Mouse (Mus musculus) left cerebral cortex, postnatal 36 days (tissue): ENCODE measurements at regions not wholly inside any gene's neighbourhood (a gene's known extent, or its start where the extent isn't known, plus 50 kb on each side); places are given as distances from the start of the nearest gene placed in this dataset.
A peak's percentile ranks its signal among the peaks of the same experiment; 100 is the strongest.

Experiments
- DNase-seq, 2 experiments: peaks; one replicate each; pipeline ENCODE4 v3.0.0; 2021 to 2022; ENCODE audit warnings: low spot score in 2 of 2, mixed read lengths in 1 of 2
- intact Hi-C: fragments of 180-260 bp; cut with DNase I; formaldehyde crosslinking; loops from one replicate; pipeline ENCODE4 v1.15.1; 2025

- intact Hi-C loops = no loop called here
- DNase-seq = no peak
Observed at GRCm38 (mm10) chr17:63003911-63004310, 122.8 kb upstream of the Efna5 start.

- intact Hi-C loops = no loop called here
- DNase-seq = no peak
Observed at GRCm38 (mm10) chr17:63002729-63003128, 121.6 kb upstream of the Efna5 start.

- no peak for DNase-seq
- intact Hi-C loops = no loop called here
Observed at GRCm38 (mm10) chr17:63001898-63002297, 120.8 kb upstream of the Efna5 start.

- intact Hi-C loops = no loop called here
- no peak for DNase-seq
Observed at GRCm38 (mm10) chr17:62997691-62998090, 116.6 kb upstream of the Efna5 start.

- peak; percentile 27 to 36 for DNase-seq
- intact Hi-C loops = no loop called here
Observed at GRCm38 (mm10) chr17:62995316-62995715, 114.2 kb upstream of the Efna5 start.

GRCm38 (mm10) chr17:62992977-62993376 is 111.9 kb upstream of the Efna5 start:
- intact Hi-C loops = no loop called here
- no peak for DNase-seq

- DNase-seq = no peak
- intact Hi-C loops = no loop called here
Observed at GRCm38 (mm10) chr17:62986304-62986703, 105.2 kb upstream of the Efna5 start.

- intact Hi-C loops = no loop called here
- no peak for DNase-seq
Observed at GRCm38 (mm10) chr17:62980337-62980736, 99.2 kb upstream of the Efna5 start.

GRCm38 (mm10) chr17:62977561-62977960 is 96.4 kb upstream of the Efna5 start:
- intact Hi-C loops = no loop called here
- DNase-seq = no peak

GRCm38 (mm10) chr17:62977136-62977535 is 96.0 kb upstream of the Efna5 start:
- intact Hi-C loops = no loop called here
- no peak for DNase-seq

GRCm38 (mm10) chr17:62974627-62975279 is 93.6 kb upstream of the Efna5 start:
- DNase-seq = no peak
- intact Hi-C loops = no loop called here

- intact Hi-C loops = no loop called here
- DNase-seq = no peak
Observed at GRCm38 (mm10) chr17:62969025-62969424, 87.9 kb upstream of the Efna5 start.

- intact Hi-C loops = no loop called here
- DNase-seq = no peak
Observed at GRCm38 (mm10) chr17:62963824-62964223, 82.7 kb upstream of the Efna5 start.

GRCm38 (mm10) chr17:62962292-62962618 is 81.1 kb upstream of the Efna5 start:
- DNase-seq = no peak
- intact Hi-C loops = no loop called here

GRCm38 (mm10) chr17:62961596-62962291 is 80.6 kb upstream of the Efna5 start:
- no peak for DNase-seq
- intact Hi-C loops = no loop called here

GRCm38 (mm10) chr17:62959146-62959545 is 78.0 kb upstream of the Efna5 start:
- no peak for DNase-seq
- intact Hi-C loops = no loop called here

GRCm38 (mm10) chr17:62947537-62948193 is 66.5 kb upstream of the Efna5 start:
- DNase-seq = peak; percentile 25 to 49
- intact Hi-C loops = no loop called here

GRCm38 (mm10) chr17:62940573-62941252 is 59.6 kb upstream of the Efna5 start:
- intact Hi-C loops = no loop called here

GRCm38 (mm10) chr17:62939930-62940572 is 58.9 kb upstream of the Efna5 start:
- intact Hi-C loops = no loop called here
- no peak for DNase-seq

More at GRCm38 (mm10) chr17:62940573-62941252, 59.6 kb upstream of the Efna5 start:
- no peak for DNase-seq

- intact Hi-C loops = no loop called here
Observed at GRCm38 (mm10) chr17:62939171-62939570, 58.1 kb upstream of the Efna5 start.

More at GRCm38 (mm10) chr17:62939171-62939570, 58.1 kb upstream of the Efna5 start:
- DNase-seq = no peak
